Mouse (Mus musculus) monocyte, adult 2 months (primary cell): ENCODE results near the gene Fblim1.

Experiments used
- DNase-seq, 2 experiments: peaks; one replicate each; pipeline ENCODE4 v3.0.0; 2022; ENCODE audit warnings: low spot score in 2 of 2, low read depth in 1 of 2

Gene Fblim1

GRCm38 (mm10) chr4:141625774-141626550 is 20.1 kb upstream of the Fblim1 start:
- DNase-seq = no peak

DNA sequence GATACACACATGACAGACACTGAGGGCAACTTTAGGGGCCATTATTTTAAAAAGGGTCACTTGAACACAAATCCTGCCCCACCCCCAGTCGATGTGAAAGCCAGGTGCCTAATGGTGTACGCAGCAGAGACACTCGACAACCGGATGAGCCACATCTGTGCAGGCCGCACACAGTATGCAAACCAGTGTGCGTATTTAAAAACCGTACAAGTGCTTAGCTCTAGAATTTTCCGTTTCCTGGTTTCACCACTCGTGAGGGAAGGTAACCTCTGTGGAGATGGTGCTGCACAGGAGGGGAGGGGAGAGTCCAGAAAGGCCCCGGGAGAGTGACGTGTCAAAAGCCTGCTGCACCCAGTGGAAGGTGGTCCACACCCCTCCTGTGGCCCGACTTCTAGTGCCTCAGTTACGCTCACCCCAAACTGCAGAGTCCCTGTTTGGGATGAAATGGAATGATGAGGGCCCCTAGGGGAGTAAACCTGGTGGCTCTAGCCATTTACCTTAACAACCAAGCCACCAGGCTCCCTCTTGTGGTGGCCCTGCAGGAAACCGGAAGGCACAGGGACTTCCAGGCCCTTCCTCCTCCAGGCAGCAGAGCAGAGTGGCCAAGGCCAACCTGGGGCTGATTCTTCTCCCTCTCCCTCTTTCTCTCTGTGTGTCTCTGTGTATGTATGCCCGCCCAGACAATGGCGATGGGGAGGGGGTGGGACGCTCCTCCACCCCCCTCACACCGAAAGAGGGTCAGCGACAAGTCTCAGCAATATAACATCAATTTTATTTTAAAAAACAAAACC is 19.3 kb upstream of the Fblim1 start:
- DNase-seq = no peak

GRCm38 (mm10) chr4:141624134-141624533 is 18.2 kb upstream of the Fblim1 start:
- DNase-seq = no peak

DNA sequence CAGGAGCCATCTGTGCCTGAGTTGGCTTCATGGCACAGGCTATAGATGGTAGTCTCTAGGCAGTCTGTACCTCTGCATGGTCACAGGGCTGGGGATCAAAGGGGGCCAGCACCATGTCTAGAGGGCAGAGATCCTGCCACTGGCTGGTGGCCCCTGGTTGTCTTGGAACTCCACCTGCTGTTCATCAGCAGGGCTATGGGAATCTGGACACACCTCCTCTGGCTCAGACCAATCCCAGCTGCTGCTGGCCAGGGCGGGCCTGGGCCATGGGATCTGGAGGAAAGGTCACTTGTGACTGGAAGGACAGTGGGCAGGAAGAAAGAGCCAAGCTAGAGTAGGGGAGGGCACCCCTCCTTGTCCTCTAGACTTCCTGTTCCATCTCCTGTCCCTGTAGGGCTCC is 17.8 kb upstream of the Fblim1 start, which contains the start of gene Slc25a34:
Gene Slc25a34 (minus strand): TSS at position 156 of the 400 bp plus-strand sequence.
- DNase-seq = no peak

GRCm38 (mm10) chr4:141623037-141623436 is 17.1 kb upstream of the Fblim1 start:
- no peak for DNase-seq

DNA sequence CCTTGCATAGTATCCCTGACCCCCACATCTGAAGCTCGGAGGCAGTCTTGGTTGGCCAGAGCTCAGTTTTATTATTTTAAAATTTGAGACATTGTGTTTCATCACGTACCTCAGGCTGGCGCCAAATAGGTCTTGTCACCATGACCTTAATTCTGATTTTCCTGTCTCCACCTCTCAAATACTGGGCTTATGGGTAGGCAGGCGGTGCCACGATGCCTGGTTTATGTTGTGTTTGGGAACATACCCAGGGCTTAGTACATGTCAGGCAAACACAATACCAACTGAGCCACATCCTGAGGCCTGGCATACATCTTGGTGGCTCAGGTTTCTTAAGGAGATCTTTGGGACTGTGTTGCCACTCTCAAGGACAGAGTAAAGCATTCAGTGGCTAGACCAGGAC is 16.7 kb upstream of the Fblim1 start:
- DNase-seq = no peak

GRCm38 (mm10) chr4:141622091-141622490 is 16.2 kb upstream of the Fblim1 start:
- DNase-seq = no peak

DNA sequence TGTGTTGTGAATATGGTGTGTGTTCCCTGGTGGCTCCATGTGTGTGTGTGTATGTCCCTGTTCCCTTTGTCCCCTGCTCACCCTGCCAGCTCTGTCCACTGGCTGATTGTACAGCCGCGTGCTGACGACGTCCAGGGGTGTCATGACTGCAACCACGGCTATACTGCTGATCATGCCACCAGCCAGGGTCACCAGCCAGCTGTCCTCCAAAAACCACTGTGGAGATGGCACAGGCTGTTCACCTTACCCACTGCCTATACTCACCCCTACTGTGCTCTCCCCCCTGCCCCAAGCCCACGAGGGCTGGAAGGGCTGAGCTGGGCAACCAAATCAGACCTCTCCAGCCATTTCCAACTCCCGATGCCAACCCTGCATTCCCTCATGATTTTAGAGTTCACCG is 15.4 kb upstream of the Fblim1 start:
- DNase-seq = no peak

- no peak for DNase-seq
Observed at GRCm38 (mm10) chr4:141619299-141619883, 13.5 kb upstream of the Fblim1 start.

DNA sequence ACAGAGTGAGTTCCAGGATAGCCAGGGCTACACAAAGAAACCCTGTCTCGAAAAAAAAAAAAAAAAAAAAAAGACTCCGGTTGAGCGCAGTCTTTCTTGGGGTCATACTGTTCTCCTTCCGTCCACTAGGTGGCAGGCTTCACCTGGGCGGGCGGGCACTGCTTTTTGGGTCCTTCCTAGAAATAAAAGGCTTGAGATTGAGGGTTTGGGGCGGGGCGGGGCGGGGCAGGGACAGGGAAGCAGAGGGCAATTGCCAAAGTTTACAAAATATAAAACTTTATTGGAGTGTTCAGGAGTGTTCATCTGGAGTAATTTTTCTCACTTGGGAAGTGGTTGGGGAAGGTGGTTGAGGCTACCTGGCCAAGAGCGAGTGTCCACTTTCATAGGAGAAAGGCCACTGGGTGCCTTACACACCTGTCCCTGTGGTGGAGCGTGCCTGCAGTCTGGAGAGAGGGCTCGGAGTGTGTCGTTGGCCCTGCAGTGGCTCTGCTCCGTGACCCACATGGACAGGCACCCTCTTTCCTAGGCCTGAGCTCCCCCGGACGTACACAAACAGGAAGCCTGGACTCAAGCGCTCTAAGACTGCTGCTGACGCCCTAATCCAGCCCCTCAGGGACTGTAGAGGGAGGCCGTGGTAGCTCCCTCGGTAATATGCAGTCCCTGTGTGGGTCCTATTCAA is 12.8 kb upstream of the Fblim1 start, which contains the start of gene Tmem82:
Gene Tmem82 (minus strand): TSS at position 69 of the 679 bp plus-strand sequence.
- DNase-seq = peak in 1 of 2 experiments; percentile 33

DNA sequence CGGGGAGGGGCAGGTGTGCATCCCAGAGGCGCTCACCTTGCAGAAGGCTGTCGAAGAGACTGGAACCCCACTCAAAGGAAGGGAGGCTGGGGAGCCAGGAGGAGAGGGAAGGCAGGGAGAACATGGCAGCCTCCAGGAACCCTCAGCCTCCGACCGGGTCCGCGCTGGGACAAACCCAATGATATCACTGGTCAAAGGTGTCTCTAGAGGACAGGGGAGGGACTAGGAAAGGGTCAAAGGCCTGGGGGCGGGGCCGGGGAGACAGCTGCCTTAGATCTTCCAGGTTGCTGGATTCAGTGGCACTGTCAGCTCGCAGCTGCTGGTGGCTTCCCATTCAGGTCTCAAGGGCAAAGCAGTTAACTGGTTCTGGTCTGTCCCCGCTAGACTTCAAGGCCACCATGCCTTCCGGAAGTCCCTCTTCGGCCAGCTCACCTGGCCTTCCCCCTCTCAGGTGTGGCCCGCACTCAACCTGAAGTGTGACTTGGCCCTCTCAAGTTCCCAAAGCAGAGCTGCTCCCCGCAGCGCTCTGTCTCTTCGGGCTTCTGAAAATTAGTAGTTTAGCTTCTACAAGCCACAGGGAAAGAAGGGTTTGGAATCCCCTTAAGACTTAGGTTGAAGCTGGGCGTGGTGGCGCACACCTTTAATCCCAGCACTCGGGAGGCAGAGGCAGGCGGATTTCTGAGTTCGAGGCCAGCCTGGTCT is 12.1 kb upstream of the Fblim1 start:
- DNase-seq = no peak

- DNase-seq = peak; percentile 42 to 51
Observed at GRCm38 (mm10) chr4:141617299-141617698, 11.4 kb upstream of the Fblim1 start.

GRCm38 (mm10) chr4:141616811-141617210 is 10.9 kb upstream of the Fblim1 start:
- DNase-seq = no peak

DNA sequence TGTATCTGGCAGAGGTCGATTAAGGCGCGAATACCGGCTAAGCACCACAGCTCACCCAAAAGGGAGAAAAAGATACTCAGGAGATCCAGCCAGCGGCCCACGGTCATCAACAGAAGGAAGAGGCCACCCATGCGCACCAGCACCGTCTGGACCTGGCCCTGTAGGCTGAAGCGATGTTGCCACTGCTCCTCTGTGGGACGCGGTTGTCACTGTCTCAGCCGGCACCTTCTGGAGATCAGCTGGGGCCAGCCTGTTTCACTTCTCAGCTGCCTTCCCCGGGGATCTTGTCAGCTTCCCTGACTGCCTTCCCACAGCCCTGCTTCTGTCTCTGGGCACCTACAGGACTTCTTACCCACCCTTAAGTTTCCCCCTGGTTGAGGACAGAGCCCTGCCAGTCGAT is 9.1 kb upstream of the Fblim1 start:
- DNase-seq = no peak

DNA sequence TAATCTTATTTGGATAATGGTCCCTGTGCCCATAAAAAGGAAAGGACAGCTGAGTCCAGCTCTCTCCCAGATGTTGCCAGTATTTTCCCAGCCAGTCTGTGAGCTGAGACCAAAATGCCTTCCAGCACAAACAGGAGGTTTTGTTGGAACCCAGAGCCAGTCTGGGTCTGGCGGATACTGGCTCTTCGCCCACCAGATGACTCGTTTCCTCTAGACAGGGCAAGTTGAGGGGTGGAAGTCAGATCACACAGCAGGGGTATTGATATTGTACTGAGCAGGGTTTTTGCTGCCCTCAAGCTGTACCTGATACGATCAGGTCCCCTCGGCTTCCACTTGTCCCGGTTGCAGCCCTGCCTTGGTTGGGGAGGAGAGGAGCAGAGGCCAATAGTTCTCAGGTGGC is 3.6 kb upstream of the Fblim1 start:
- DNase-seq = no peak

DNA sequence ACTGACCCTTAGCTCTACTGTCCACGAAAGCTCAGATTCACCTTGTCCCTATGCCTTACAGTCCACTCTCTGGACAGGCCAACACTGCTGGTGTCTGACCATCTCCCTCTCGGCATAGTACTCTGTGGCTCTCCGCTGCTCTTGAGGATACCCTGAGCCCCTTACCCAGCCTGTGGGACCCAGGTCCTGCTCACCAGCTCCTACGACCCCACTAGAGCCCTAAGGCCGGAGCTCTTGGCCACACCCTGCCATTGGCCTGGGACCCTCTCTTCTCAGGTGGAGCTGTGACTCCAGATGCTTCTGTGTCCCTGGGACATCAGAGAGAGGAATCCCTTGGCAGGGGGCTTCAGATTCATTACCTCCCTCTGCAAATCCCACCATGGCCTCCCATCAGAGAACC is 475 bp downstream of the Fblim1 start:
- no peak for DNase-seq

DNA sequence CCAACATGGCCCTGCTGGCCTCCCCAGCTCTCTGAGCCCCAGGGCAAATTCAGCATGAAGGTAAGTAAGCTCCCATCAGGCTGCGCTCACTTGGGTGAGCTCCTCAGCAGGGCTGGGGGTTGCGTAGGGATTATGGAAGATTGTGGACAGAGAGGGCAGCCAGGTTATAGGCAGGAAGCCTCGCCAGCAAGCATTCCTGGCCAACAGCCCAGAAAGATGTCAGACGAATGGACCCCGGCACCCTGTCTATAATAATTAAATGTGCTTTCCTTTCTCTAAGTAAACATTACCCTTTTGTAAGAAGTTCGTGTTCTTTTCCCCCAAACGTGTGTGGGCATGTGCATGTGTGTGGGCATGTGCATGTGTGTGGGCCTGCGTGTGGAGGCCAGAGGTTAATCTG is 1.4 kb downstream of the Fblim1 start:
- no peak for DNase-seq

DNA sequence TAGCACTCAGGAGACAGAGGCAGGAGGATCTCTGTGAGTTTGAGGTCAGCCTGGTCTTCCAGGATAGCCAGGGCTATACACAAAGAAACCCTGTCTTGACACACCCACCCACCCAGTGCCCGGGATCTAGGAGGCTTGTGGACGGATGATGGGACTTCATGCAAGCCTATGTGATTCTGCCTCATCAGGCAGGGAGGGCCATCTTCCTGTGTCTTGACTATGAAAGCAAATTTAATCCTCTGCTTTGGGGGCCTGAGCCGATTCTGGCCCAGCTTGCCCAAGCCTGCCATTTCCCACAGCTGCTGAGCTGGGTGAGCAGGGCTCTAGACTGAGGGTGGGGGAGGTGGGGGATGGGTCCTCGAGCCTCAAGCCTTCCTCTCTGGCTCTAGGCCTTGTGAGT is 2.0 kb downstream of the Fblim1 start:
- DNase-seq = no peak

GRCm38 (mm10) chr4:141602523-141603223 is 3.2 kb downstream of the Fblim1 start:
- no peak for DNase-seq
